Mouse (Mus musculus) heart, embryonic 12.5 days (tissue): ENCODE data around the gene Ddr1. TPM values are rescaled to one million over a fixed set of nuclear protein-coding genes. Genes with fewer than 3 reads are reported as not detected.
A peak's percentile ranks its signal among the peaks of the same experiment; 100 is the strongest.

Source experiments
- ATAC-seq: fragments of 200-750 bp; cut with Nextera tagmentation; 2 replicates; pipeline ENCODE4 v1.8.0; 2017; ENCODE audit warnings: moderate TSS enrichment, moderate library complexity; ENCODE audit not compliant: insufficient number of reproducible peaks, low FRiP score
- H3K27ac ChIP-seq: fragments of 300-500 bp; sonication (generic); 2 replicates; pipeline ENCODE4 v1.5.1; 2016; ENCODE audit warnings: mild to moderate bottlenecking, moderate library complexity; ENCODE audit not compliant: poor library complexity, severe bottlenecking
- H3K27me3 ChIP-seq: fragments of 300-500 bp; sonication (generic); replicated peaks from 2 replicates; pipeline ENCODE4 v1.6.1; 2016; ENCODE audit warnings: mild to moderate bottlenecking, moderate library complexity
- H3K36me3 ChIP-seq: fragments of 300-500 bp; sonication (generic); 2 replicates; pipeline ENCODE4 v1.6.1; 2016; ENCODE audit warnings: mild to moderate bottlenecking, moderate library complexity
- H3K4me1 ChIP-seq: fragments of 300-500 bp; sonication (generic); replicated peaks from 2 replicates; pipeline ENCODE4 v1.6.1; 2016; ENCODE audit warnings: mild to moderate bottlenecking
- H3K4me2 ChIP-seq: fragments of 300-500 bp; sonication (generic); 2 replicates; pipeline ENCODE4 v1.6.1; 2016; ENCODE audit warnings: mild to moderate bottlenecking, moderate library complexity
- H3K4me3 ChIP-seq: fragments of 300-500 bp; sonication (generic); 2 replicates; pipeline ENCODE4 v1.5.1; 2016; ENCODE audit warnings: mild to moderate bottlenecking
- H3K9ac ChIP-seq: fragments of 300-500 bp; sonication (generic); 2 replicates; pipeline ENCODE4 v1.6.1; 2016; ENCODE audit warnings: mild to moderate bottlenecking, moderate library complexity
- H3K9me3 ChIP-seq: fragments of 300-500 bp; sonication (generic); replicated peaks from 2 replicates; pipeline ENCODE4 v1.6.1; 2016; ENCODE audit warnings: mild to moderate bottlenecking, moderate library complexity
- WGBS: fragments of 180-500 bp; shearing (Covaris S2); methylation state at CpG from one replicate; pipeline ENCODE4 v1.1.7; 2016; 5-methylcytosine and 5-hydroxymethylcytosine counted together
- polyA plus RNA-seq: library from polyadenylated mRNA; unstranded; fragments of >200 nt; fragmentation: Nextera tagmentation; extraction: Ambion mirVana; gene quantifications from 2 replicates; pipeline ENCODE4 v1.2.1, GENCODE M21; 2016

The Ddr1 gene
- polyA plus RNA-seq, 1 experiment from 2014 or later, result 162 TPM

DNA sequence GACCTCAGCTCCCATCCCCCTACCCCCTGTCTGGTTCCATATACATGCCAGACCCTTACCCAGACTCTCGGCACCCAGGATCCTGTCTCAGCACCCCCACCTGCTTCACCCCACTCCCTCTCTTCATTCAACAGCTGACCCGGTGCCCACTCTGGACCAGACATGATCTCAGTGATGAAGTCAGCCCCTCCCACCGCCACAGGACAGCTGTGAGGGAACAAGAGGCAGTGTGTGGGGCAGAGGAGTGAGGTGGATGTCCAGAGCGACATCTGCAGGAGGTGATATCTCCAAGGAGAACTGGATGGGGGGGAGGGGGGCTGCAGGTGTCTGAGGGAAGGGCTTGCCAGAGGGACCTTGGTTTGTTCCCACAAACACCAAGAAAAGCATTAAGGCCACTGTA lies 12.6 kb downstream of the Ddr1 start:
- ATAC-seq, result no peak; the same call in 1 of the 2 replicates
- Histone ChIP-seq H3K9ac (no peak overlapping the region), H3K9me3 (peaks cover 6% of the 10 kb centered on the region; the same call in 1 of the 2 replicates), H3K27me3 (no peaks in the 10 kb centered on the region), H3K4me2 (no peak overlapping the region), H3K4me1 (peaks cover 4% of the 10 kb centered on the region), H3K36me3 (peaks cover 84% of the 10 kb centered on the region), H3K27ac (no peak overlapping the region), H3K4me3 (no peak overlapping the region)
- WGBS, result 76% methylated on average over 4 of the region's 4 CpGs

DNA sequence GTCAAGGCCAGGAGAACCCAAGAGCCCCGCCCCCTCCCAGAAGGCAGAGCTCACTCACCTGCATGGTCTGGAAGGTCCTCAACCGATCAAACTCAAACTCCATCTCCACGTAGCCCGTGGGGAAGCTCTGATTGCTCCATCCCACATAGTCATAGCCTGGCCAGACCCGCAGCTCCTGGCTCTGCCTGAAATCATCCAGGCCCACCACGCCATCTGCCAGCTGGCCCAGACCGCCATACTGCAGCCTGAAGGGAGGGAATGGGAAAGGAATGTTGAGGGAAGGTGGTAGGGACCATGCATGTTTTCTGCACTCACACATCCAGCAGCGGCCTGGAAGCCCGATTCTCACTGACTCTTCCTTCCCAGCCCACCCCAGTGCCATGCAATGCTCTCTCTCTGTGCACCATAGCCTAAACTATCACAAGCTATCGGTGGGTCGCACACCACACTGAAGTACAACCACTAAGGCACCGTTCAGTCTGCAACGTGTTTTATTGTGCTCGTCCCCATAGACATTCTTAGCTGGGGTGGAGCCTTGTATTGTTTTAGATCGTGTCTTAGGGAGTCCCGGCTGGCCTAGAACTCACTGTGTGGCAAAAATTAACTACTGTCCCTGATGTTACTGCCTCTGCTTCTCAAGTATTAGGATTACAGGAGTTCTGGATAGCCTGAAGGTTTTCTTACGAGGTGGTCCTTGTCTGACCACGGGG lies 14.3 kb downstream of the Ddr1 start:
- H3K4me1 ChIP-seq, result no peaks in the 10 kb centered on the region

DNA sequence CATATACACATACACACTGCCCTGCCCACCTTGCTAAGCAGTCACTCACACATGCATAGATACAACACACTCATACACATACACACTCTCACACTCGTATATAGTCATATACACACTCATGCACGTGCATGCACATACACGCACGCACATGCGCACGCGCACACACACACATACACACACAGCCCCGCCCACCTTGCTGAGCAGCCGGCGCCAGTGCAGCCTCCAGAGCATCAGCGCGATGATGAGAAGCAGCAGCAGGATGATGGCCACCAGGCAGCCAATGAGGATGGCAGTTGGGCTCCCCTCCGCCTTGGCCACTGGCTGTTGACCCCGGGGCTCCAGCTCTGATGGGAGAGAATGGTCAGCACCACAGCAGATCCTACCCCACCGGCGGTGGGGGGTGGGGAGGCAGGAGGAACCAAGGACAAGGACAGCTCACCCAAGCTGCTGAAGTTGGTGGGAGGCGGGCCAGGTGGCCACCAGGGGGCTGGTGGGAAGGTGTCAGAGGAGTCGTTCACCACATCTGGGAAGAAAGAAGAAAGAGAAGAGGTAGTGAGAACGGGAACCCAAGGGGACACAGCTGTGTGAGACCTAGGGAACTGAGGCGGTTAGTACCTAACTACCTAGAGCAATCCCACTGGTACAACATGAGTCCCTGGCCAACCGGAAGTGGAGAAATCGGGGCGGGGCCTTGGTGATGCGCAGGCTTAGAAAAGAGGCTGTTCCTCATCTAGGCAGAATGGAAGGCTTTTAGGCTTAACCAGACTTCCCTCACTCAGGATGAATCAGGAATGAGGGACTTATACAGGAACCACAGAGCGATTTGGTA lies 15.9 kb downstream of the Ddr1 start:
- Histone ChIP-seq H3K27ac (no peak overlapping the region), H3K9me3 (no peaks in the 10 kb centered on the region), H3K27me3 (no peaks in the 10 kb centered on the region), H3K4me1 (no peaks in the 10 kb centered on the region), H3K4me2 (no peak overlapping the region), H3K9ac (no peak overlapping the region), H3K36me3 (peaks cover 99% of the 10 kb centered on the region), H3K4me3 (no peak overlapping the region)
- 80% methylated on average over 25 of the region's 25 CpGs for WGBS
- no peak for ATAC-seq

More for the DNA sequence above, 14.3 kb downstream of the Ddr1 start:
- no peak overlapping the region for H3K27ac ChIP-seq
- ATAC-seq, result no peak
- no peak overlapping the region for H3K4me2 ChIP-seq
- no peaks in the 10 kb centered on the region for H3K27me3 ChIP-seq
- no peak overlapping the region for H3K4me3 ChIP-seq
- no peaks in the 10 kb centered on the region for H3K9me3 ChIP-seq
- no peak overlapping the region for H3K9ac ChIP-seq
- H3K36me3 ChIP-seq, result peaks cover 91% of the 10 kb centered on the region
- 87% methylated on average over 18 of the region's 18 CpGs for WGBS

DNA sequence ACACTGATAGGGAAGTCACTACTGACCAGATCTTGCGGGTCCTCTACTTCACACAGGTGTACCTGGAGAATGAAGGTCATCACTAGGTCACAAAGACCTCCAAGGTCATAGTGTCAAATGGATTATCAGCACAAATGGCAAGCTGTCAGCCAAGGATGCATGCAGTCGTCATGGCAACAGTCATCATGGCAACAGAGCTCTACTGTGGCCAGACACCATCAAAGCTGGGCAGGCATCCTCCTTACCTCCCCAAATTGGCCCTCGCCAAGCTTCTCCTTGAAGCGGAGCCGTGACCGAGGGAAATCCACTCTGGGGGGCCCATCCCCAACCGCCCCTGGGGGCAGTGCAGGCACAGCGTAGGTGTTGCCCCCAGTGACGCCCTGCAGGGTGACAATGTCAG lies 19.4 kb downstream of the Ddr1 start:
- Histone ChIP-seq H3K4me1 (no peaks in the 10 kb centered on the region), H3K4me2 (no peak overlapping the region), H3K9me3 (no peaks in the 10 kb centered on the region), H3K27ac (no peak overlapping the region), H3K4me3 (no peak overlapping the region), H3K9ac (no peak overlapping the region), H3K36me3 (peaks cover 97% of the 10 kb centered on the region), H3K27me3 (no peaks in the 10 kb centered on the region)
- no peak for ATAC-seq
- WGBS, result 77% methylated on average over 9 of the region's 9 CpGs

DNA sequence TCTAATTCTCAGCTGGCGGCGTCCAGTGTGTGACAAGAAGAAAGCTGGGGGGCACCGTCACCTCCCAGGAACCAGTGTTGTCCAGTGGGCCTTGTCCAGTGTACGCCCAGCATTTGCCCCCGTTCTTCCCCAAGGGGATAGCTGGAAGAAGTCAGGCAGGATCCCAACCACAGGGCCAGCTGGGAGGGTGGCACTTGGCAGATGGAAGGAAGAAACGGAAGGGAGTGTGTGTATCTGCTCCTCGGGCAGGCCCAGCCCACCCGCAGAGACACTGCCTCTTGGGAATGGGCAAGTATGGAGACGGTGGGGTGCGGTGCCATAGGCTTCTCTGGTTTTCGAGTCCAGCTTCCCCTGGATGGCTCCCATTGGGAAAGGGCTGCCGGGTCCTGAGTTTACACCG lies 22.4 kb downstream of the Ddr1 start:
- no peak for ATAC-seq
- no peaks in the 10 kb centered on the region for H3K9me3 ChIP-seq
- WGBS, result 80% methylated on average over 13 of the region's 13 CpGs
- no peak overlapping the region for H3K9ac ChIP-seq
- peaks cover 67% of the 10 kb centered on the region for H3K36me3 ChIP-seq
- H3K4me3 ChIP-seq, result no peak overlapping the region
- H3K4me1 ChIP-seq, result no peaks in the 10 kb centered on the region
- no peak overlapping the region for H3K4me2 ChIP-seq
- H3K27me3 ChIP-seq, result no peaks in the 10 kb centered on the region
- H3K27ac ChIP-seq, result no peak overlapping the region

DNA sequence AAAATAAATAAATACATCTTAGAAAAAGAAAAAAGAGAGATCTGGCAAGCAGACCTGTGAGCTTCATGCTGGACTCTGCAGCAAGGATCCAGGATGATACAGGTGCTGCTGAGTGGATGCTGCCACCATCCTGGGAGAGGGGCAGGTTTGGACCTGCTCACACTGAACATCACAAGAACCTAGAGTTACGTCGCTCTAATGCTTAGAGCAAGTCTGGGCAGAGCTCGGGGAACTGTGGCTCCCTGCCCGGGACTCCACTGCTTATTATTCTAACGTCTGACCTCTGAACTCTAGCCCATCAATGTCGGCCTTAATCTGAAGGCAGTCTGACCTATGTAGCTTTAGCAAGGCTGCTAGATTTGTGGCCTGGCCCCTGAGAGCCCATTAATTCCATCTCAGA lies 23.8 kb downstream of the Ddr1 start:
- no peak for ATAC-seq
- no peaks in the 10 kb centered on the region for H3K27me3 ChIP-seq
- peaks cover 53% of the 10 kb centered on the region for H3K36me3 ChIP-seq
- H3K9me3 ChIP-seq, result no peaks in the 10 kb centered on the region
- H3K27ac ChIP-seq, result no peak overlapping the region
- WGBS, result 43% methylated on average over 6 of the region's 6 CpGs
- no peak overlapping the region for H3K4me2 ChIP-seq
- H3K4me3 ChIP-seq, result no peak overlapping the region
- no peak overlapping the region for H3K9ac ChIP-seq
- no peaks in the 10 kb centered on the region for H3K4me1 ChIP-seq

DNA sequence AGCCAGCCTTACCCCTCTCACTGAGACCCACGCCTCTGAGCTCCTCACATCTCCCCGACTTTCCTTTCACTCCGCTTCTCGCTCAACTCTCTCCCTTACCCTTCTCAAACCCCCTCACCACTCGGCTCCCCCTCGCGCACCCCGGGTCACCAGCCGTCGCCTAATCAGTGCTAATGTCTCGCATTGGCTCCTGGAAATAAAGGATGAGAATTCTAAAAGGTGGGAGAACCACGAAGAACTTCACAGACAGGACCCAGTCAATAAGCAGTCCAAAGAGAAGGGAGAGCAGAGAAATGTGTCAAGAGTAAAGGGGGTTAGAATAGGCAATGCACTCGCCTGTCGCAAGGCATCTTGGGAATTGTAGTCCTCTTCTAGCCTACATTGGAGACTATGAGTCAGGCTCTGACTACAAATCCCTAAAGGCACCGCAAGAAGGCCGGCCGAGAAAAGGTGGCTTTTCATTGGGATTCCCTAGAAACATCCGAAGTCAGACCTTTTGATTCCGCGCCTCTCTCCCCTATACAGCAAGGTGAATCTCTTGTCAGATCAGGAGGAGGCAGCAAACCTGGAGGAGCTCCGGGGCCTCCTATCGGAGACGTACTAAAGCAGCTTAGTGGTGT lies 30.9 kb downstream of the Ddr1 start, which contains the start of gene Gtf2h4:
Gene Gtf2h4 (minus strand): TSS at position 324 of the 620 bp plus-strand sequence.
- WGBS, result 2% methylated on average over 23 of the region's 23 CpGs
- Histone ChIP-seq H3K27me3 (no peaks in the 10 kb centered on the region), H3K9ac (peak within 1 kb of the TSS; percentile 84), H3K4me1 (peaks cover 7% of the 10 kb centered on the region), H3K4me2 (peak within 1 kb of the TSS; percentile 73), H3K27ac (no peak within 1 kb of the TSS), H3K4me3 (peak within 1 kb of the TSS; percentile 60), H3K36me3 (peaks cover 18% of the 10 kb centered on the region), H3K9me3 (no peaks in the 10 kb centered on the region)
- peak; percentile 95 for ATAC-seq

DNA sequence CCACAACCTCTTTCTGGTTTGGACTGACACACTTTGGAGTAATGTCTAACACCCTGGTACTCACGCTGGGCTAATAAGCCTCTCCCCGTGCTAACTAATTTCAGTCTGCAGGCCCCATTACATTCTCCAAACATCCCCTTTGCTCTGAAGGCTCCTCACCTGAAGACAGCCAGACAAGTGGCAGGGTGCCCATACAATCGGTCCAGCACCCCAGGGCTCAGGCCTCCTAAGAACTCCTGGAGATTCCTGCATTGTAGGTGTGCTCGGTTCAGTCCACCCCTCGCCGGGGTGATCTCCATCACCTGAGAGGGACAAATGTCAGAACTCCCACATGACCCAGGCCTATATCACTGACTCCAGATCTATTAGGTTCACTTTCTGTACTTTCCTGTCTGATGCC lies 31.9 kb downstream of the Ddr1 start:
- no peak overlapping the region for H3K27ac ChIP-seq
- H3K4me2 ChIP-seq, result no peak overlapping the region
- no peak overlapping the region for H3K9ac ChIP-seq
- peaks cover 14% of the 10 kb centered on the region for H3K4me1 ChIP-seq
- H3K9me3 ChIP-seq, result no peaks in the 10 kb centered on the region
- H3K27me3 ChIP-seq, result no peaks in the 10 kb centered on the region
- ATAC-seq, result no peak
- no peak overlapping the region for H3K4me3 ChIP-seq
- H3K36me3 ChIP-seq, result peaks cover 18% of the 10 kb centered on the region
- WGBS, result 90% methylated on average over 6 of the region's 6 CpGs

DNA sequence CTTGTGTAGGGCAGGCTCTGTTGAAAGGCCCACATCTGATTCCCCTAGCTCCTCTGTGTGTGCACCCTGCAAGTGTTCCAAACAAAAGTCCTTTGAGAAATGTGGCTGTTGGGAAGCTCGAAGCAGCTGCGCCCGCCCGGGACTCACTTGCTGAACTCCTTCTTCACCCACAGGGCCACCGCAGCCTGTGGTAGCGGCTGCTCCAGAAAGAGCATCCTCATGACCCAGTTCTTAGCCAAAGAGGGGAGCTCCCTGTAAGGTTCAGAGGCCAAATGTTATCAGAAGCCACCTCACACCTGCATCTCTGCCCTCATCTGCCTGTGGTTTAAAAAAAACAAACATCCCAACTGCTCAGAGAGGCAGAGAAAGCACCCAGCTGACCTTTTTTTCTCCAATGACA lies 32.6 kb downstream of the Ddr1 start:
- Histone ChIP-seq H3K36me3 (peaks cover 18% of the 10 kb centered on the region), H3K9ac (no peak overlapping the region), H3K27me3 (no peaks in the 10 kb centered on the region), H3K4me2 (no peak overlapping the region), H3K27ac (no peak overlapping the region), H3K4me3 (no peak overlapping the region), H3K9me3 (no peaks in the 10 kb centered on the region), H3K4me1 (peaks cover 15% of the 10 kb centered on the region)
- 84% methylated on average over 6 of the region's 6 CpGs for WGBS
- no peak for ATAC-seq

DNA sequence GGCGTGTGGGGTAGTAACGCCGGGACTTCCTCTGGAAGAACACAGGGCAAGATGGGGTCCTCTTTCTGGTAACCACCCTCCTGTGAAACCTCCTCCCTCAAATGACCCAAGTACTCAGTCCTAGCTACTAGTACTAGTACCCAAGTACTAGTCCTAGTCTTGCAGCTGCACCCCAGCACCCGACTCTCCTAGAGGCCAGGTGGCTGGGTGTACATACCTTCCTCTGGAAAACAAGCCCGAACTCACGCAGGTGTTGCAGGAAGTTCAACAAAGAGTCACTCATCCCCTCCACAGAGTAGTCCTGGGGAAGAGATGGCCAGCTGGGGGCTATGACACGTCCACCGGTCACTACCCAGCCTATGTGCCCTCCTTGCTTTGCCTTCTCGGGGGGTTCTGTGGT lies 34.7 kb downstream of the Ddr1 start:
- H3K9ac ChIP-seq, result no peak overlapping the region
- 95% methylated on average over 9 of the region's 9 CpGs for WGBS
- no peak overlapping the region for H3K4me2 ChIP-seq
- no peak overlapping the region for H3K4me3 ChIP-seq
- ATAC-seq, result no peak
- no peaks in the 10 kb centered on the region for H3K9me3 ChIP-seq
- H3K27ac ChIP-seq, result no peak overlapping the region
- no peaks in the 10 kb centered on the region for H3K27me3 ChIP-seq
- H3K36me3 ChIP-seq, result peaks cover 27% of the 10 kb centered on the region
- peaks cover 25% of the 10 kb centered on the region for H3K4me1 ChIP-seq
